Mouse (Mus musculus): ENCODE results near the gene Sec14l2. TPM values are rescaled to one million over a fixed set of nuclear protein-coding genes. Genes with fewer than 3 reads are reported as not detected.
A peak's percentile ranks its signal among the peaks of the same experiment; 100 is the strongest.
"Not testable (repeated sequence)": the region's sequence is repeated elsewhere in the genome, so short reads cannot be mapped to it uniquely, and the experiment has no call there.

Gene Sec14l2
- polyA plus RNA-seq, 1 experiment: 0.67 TPM

- TF ChIP-seq GATA1 (IDR thresholded peaks at IDR 0.05; ENCODE audit: low read length) (no peak), TAL1 (IDR thresholded peaks at IDR 0.05; ENCODE audit: low read length) (no peak)
- Histone ChIP-seq H3K9me3 (ENCODE audit: control insufficient read depth, low read length) (no peaks in the 10 kb centered on the region; the same call in 1 of the 2 replicates), H3K27me3 (ENCODE audit: control insufficient read depth) (peaks cover 53% of the 10 kb centered on the region), H3K36me3 (ENCODE audit: control insufficient read depth) (peaks cover 6% of the 10 kb centered on the region; the same call in 1 of the 2 replicates), H3K4me1 (ENCODE audit: control insufficient read depth) (peaks cover 58% of the 10 kb centered on the region), H3K4me3 (replicated peaks) (peak overlapping the region; percentile 69)
Observed at GRCm38 (mm10) chr11:4118081-4118921, 4.9 kb downstream of the Sec14l2 start.

GRCm38 (mm10) chr11:4117372-4118071, 5.7 kb downstream of the Sec14l2 start:
- Histone ChIP-seq H3K4me3 (replicated peaks) (peak overlapping the region; percentile 69), H3K27me3 (ENCODE audit: control insufficient read depth) (peaks cover 53% of the 10 kb centered on the region), H3K36me3 (ENCODE audit: control insufficient read depth) (peaks cover 7% of the 10 kb centered on the region; the same call in 1 of the 2 replicates), H3K9me3 (ENCODE audit: control insufficient read depth, low read length) (no peaks in the 10 kb centered on the region; the same call in 1 of the 2 replicates), H3K4me1 (ENCODE audit: control insufficient read depth) (peaks cover 51% of the 10 kb centered on the region)
- no peak for TF ChIP-seq GATA1 (IDR thresholded peaks at IDR 0.05; ENCODE audit: low read length)
- no peak for TF ChIP-seq TAL1 (IDR thresholded peaks at IDR 0.05; ENCODE audit: low read length)

GRCm38 (mm10) chr11:4116458-4117141, 6.6 kb downstream of the Sec14l2 start:
- Histone ChIP-seq H3K27me3 (ENCODE audit: control insufficient read depth) (peaks cover 51% of the 10 kb centered on the region), H3K36me3 (ENCODE audit: control insufficient read depth) (peaks cover 7% of the 10 kb centered on the region; the same call in 1 of the 2 replicates), H3K9me3 (ENCODE audit: control insufficient read depth, low read length) (no peaks in the 10 kb centered on the region; the same call in 1 of the 2 replicates), H3K4me3 (replicated peaks) (peak overlapping the region; percentile 69), H3K4me1 (ENCODE audit: control insufficient read depth) (peaks cover 50% of the 10 kb centered on the region)
- TF ChIP-seq TAL1 (IDR thresholded peaks at IDR 0.05; ENCODE audit: low read length) (no peak), GATA1 (IDR thresholded peaks at IDR 0.05; ENCODE audit: low read length) (peak; percentile 71)

GRCm38 (mm10) chr11:4115407-4115806, 7.8 kb downstream of the Sec14l2 start:
- TF ChIP-seq GATA1 (IDR thresholded peaks at IDR 0.05; ENCODE audit: low read length) (no peak), TAL1 (IDR thresholded peaks at IDR 0.05; ENCODE audit: low read length) (no peak)
- Histone ChIP-seq H3K4me1 (ENCODE audit: control insufficient read depth) (peaks cover 50% of the 10 kb centered on the region), H3K4me3 (replicated peaks) (no peak overlapping the region), H3K9me3 (ENCODE audit: control insufficient read depth, low read length) (no peaks in the 10 kb centered on the region; the same call in 1 of the 2 replicates), H3K27me3 (ENCODE audit: control insufficient read depth) (peaks cover 41% of the 10 kb centered on the region), H3K36me3 (ENCODE audit: control insufficient read depth) (peaks cover 16% of the 10 kb centered on the region)

- H3K36me3 ChIP-seq (ENCODE audit: control insufficient read depth): peaks cover 18% of the 10 kb centered on the region
- not testable (repeated sequence) for H3K4me3 ChIP-seq (replicated peaks); H3K9me3 ChIP-seq (ENCODE audit: control insufficient read depth, low read length)
- H3K4me1 ChIP-seq (ENCODE audit: control insufficient read depth): peaks cover 46% of the 10 kb centered on the region
- H3K27me3 ChIP-seq (ENCODE audit: control insufficient read depth): peaks cover 32% of the 10 kb centered on the region
Observed at GRCm38 (mm10) chr11:4114541-4114940, 8.7 kb downstream of the Sec14l2 start.

GRCm38 (mm10) chr11:4113970-4114369, 9.2 kb downstream of the Sec14l2 start:
- peaks cover 23% of the 10 kb centered on the region for H3K36me3 ChIP-seq (ENCODE audit: control insufficient read depth)
- H3K4me1 ChIP-seq (ENCODE audit: control insufficient read depth): peaks cover 40% of the 10 kb centered on the region
- H3K27me3 ChIP-seq (ENCODE audit: control insufficient read depth): peaks cover 26% of the 10 kb centered on the region
- no peaks in the 10 kb centered on the region; the same call in 1 of the 2 replicates for H3K9me3 ChIP-seq (ENCODE audit: control insufficient read depth, low read length)
- no peak overlapping the region for H3K4me3 ChIP-seq (replicated peaks)
- TF ChIP-seq GATA1 (IDR thresholded peaks at IDR 0.05; ENCODE audit: low read length) (no peak), TAL1 (IDR thresholded peaks at IDR 0.05; ENCODE audit: low read length) (no peak)

GRCm38 (mm10) chr11:4113496-4113895, 9.7 kb downstream of the Sec14l2 start:
- H3K36me3 ChIP-seq (ENCODE audit: control insufficient read depth): peaks cover 26% of the 10 kb centered on the region
- H3K4me3 ChIP-seq (replicated peaks): no peak overlapping the region
- peaks cover 21% of the 10 kb centered on the region for H3K27me3 ChIP-seq (ENCODE audit: control insufficient read depth)
- H3K4me1 ChIP-seq (ENCODE audit: control insufficient read depth): peaks cover 36% of the 10 kb centered on the region
- no peaks in the 10 kb centered on the region; the same call in 1 of the 2 replicates for H3K9me3 ChIP-seq (ENCODE audit: control insufficient read depth, low read length)
- no peak for TF ChIP-seq GATA1 (IDR thresholded peaks at IDR 0.05; ENCODE audit: low read length)
- TF ChIP-seq TAL1 (IDR thresholded peaks at IDR 0.05; ENCODE audit: low read length): no peak

- peaks cover 29% of the 10 kb centered on the region for H3K36me3 ChIP-seq (ENCODE audit: control insufficient read depth)
Observed at GRCm38 (mm10) chr11:4112861-4113260, 10.4 kb downstream of the Sec14l2 start.

More at GRCm38 (mm10) chr11:4112861-4113260, 10.4 kb downstream of the Sec14l2 start:
- H3K9me3 ChIP-seq (ENCODE audit: control insufficient read depth, low read length): no peaks in the 10 kb centered on the region
- H3K4me3 ChIP-seq (replicated peaks): no peak overlapping the region
- H3K27me3 ChIP-seq (ENCODE audit: control insufficient read depth): peaks cover 15% of the 10 kb centered on the region
- H3K4me1 ChIP-seq (ENCODE audit: control insufficient read depth): peaks cover 29% of the 10 kb centered on the region
- no peak for TF ChIP-seq GATA1 (IDR thresholded peaks at IDR 0.05; ENCODE audit: low read length)
- no peak for TF ChIP-seq TAL1 (IDR thresholded peaks at IDR 0.05; ENCODE audit: low read length)
